Mouse (Mus musculus): Measurements from ENCODE around the gene Nup205. TPM values are rescaled to one million over a fixed set of nuclear protein-coding genes. Genes with fewer than 3 reads are reported as not detected.

Gene Nup205
- polyA plus RNA-seq, 1 experiment from 2014 or later: 40.4 TPM

DNA sequence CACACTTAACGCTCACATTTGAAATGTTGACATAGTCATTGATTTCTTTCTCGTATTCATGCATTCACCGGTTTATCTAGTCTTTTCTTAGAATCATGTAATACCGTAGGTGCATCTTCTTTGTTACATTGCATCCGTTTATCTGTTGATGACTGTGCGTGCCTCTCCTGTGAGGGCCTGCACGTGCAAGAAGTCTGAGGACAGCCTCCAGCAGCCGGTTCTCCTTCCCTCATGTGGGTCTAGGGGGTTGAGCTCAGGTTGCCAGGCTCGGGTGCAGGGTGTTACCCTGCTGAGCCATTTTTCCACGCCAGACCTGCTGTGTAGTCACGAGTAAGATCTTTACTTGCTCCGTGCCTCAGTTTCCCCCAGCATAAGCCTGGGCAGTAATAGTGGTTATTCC lies 77.8 kb downstream of the Nup205 start:
- H3K36me3 ChIP-seq (ENCODE audit: control insufficient read depth, insufficient read depth, low read length): no peaks in the 10 kb centered on the region
- 66% methylated on average over 12 of the region's 12 CpGs for WGBS
- ATAC-seq (ENCODE audit: low read depth): no peak
- H3K27me3 ChIP-seq (ENCODE audit: control insufficient read depth, insufficient read depth, low read depth, low read length): no peaks in the 10 kb centered on the region
- H3K27ac ChIP-seq (ENCODE audit: low read length): no peak overlapping the region
- H3K4me2 ChIP-seq (ENCODE audit: low read depth, low read length): peak overlapping the region; percentile 70; the same call in 1 of the 2 replicates
- H3K9me3 ChIP-seq (ENCODE audit: control insufficient read depth, low read length): no peaks in the 10 kb centered on the region
- peaks cover 35% of the 10 kb centered on the region for H3K4me1 ChIP-seq (replicated peaks; ENCODE audit: control insufficient read depth, insufficient read depth, low read length)
- H3K9ac ChIP-seq (ENCODE audit: low read length): peak overlapping the region; percentile 54; the same call in 1 of the 2 replicates
- H3K4me3 ChIP-seq (ENCODE audit: low read length): no peak overlapping the region

DNA sequence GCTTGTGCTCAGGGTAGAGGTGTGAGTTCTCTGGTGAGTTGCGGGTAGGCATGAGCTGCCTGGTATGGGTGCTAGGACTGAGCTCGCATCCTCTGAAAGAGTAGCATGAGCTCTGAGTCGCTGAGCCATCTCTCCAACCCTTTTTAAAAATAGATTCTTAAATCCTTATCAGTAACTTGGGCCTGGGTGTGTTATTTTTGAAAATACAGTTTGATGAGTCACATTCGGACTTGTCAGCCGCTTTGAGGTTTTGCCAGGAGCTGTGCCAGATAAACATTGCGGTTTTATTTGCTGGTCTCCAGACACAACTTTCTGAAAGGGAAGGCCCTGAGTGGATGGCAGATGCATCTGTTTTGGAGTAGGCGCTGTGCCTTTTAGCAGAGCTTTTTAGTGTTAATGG lies 79.5 kb downstream of the Nup205 start:
- Histone ChIP-seq H3K4me1 (replicated peaks; ENCODE audit: control insufficient read depth, insufficient read depth, low read length) (peaks cover 35% of the 10 kb centered on the region), H3K4me3 (ENCODE audit: low read length) (no peak overlapping the region), H3K9me3 (ENCODE audit: control insufficient read depth, low read length) (no peaks in the 10 kb centered on the region), H3K27me3 (ENCODE audit: control insufficient read depth, insufficient read depth, low read depth, low read length) (no peaks in the 10 kb centered on the region), H3K36me3 (ENCODE audit: control insufficient read depth, insufficient read depth, low read length) (peaks cover 4% of the 10 kb centered on the region; the same call in 1 of the 2 replicates), H3K4me2 (ENCODE audit: low read depth, low read length) (no peak overlapping the region), H3K9ac (ENCODE audit: low read length) (no peak overlapping the region), H3K27ac (ENCODE audit: low read length) (no peak overlapping the region)
- no peak; the same call in 1 of the 2 replicates for ATAC-seq (ENCODE audit: low read depth)
- WGBS: 44% methylated on average over 7 of the region's 7 CpGs

DNA sequence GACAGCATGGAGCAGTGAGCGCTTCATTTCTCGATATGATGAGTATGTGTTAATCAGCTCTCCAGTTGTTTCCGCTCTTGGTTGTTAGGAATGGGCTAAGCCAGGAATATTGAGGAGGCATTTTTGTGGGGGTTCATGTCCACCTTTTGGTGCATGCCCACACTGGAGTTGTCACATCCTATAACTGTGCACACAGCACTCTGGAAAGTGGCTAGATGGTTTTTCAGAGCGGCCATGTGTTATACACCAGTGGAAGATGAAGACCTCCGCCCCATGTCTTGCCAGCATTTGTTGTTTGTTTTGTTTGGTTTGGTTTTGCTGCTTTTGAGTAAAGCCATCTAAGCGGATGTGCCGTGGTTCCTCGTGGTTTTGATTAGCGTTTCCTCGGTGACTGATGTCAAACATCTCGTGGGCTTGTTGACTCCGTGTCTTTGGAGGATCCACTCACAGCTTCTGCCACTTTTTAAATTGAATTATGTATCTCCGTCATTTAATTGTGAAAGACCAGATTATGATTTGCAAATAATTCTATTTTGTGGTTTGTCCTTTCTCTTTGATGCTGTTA lies 80.5 kb downstream of the Nup205 start:
- Histone ChIP-seq H3K36me3 (ENCODE audit: control insufficient read depth, insufficient read depth, low read length) (peaks cover 11% of the 10 kb centered on the region), H3K9me3 (ENCODE audit: control insufficient read depth, low read length) (no peaks in the 10 kb centered on the region), H3K27me3 (ENCODE audit: control insufficient read depth, insufficient read depth, low read depth, low read length) (no peaks in the 10 kb centered on the region), H3K4me3 (ENCODE audit: low read length) (no peak overlapping the region), H3K4me1 (replicated peaks; ENCODE audit: control insufficient read depth, insufficient read depth, low read length) (peaks cover 35% of the 10 kb centered on the region), H3K4me2 (ENCODE audit: low read depth, low read length) (no peak overlapping the region), H3K9ac (ENCODE audit: low read length) (no peak overlapping the region), H3K27ac (ENCODE audit: low read length) (no peak overlapping the region)
- ATAC-seq (ENCODE audit: low read depth): no peak
- 81% methylated on average over 13 of the region's 13 CpGs for WGBS

- no peak overlapping the region for H3K4me2 ChIP-seq (ENCODE audit: low read depth, low read length)
These were observed 81.7 kb downstream of the Nup205 start for GRCm38 (mm10) chr6:35258922-35259321.

GRCm38 (mm10) chr6:35259526-35259925 lies 82.3 kb downstream of the Nup205 start:
- Histone ChIP-seq H3K4me1 (replicated peaks; ENCODE audit: control insufficient read depth, insufficient read depth, low read length) (peaks cover 23% of the 10 kb centered on the region), H3K36me3 (ENCODE audit: control insufficient read depth, insufficient read depth, low read length) (peaks cover 11% of the 10 kb centered on the region), H3K27me3 (ENCODE audit: control insufficient read depth, insufficient read depth, low read depth, low read length) (no peaks in the 10 kb centered on the region), H3K9me3 (ENCODE audit: control insufficient read depth, low read length) (no peaks in the 10 kb centered on the region), H3K4me2 (ENCODE audit: low read depth, low read length) (no peak overlapping the region), H3K4me3 (ENCODE audit: low read length) (no peak overlapping the region), H3K27ac (ENCODE audit: low read length) (no peak overlapping the region), H3K9ac (ENCODE audit: low read length) (no peak overlapping the region)
- 72% methylated on average over 5 of the region's 5 CpGs for WGBS
- no peak for ATAC-seq (ENCODE audit: low read depth)

More at GRCm38 (mm10) chr6:35258922-35259321, 81.7 kb downstream of the Nup205 start:
- Histone ChIP-seq H3K27ac (ENCODE audit: low read length) (no peak overlapping the region), H3K36me3 (ENCODE audit: control insufficient read depth, insufficient read depth, low read length) (peaks cover 11% of the 10 kb centered on the region), H3K4me3 (ENCODE audit: low read length) (no peak overlapping the region), H3K27me3 (ENCODE audit: control insufficient read depth, insufficient read depth, low read depth, low read length) (no peaks in the 10 kb centered on the region), H3K9ac (ENCODE audit: low read length) (no peak overlapping the region), H3K4me1 (replicated peaks; ENCODE audit: control insufficient read depth, insufficient read depth, low read length) (peaks cover 29% of the 10 kb centered on the region), H3K9me3 (ENCODE audit: control insufficient read depth, low read length) (no peaks in the 10 kb centered on the region)
- no peak for ATAC-seq (ENCODE audit: low read depth)
- 88% methylated on average over 2 of the region's 2 CpGs for WGBS

GRCm38 (mm10) chr6:35260531-35260930 lies 83.3 kb downstream of the Nup205 start:
- Histone ChIP-seq H3K4me1 (replicated peaks; ENCODE audit: control insufficient read depth, insufficient read depth, low read length) (peaks cover 15% of the 10 kb centered on the region), H3K27ac (ENCODE audit: low read length) (no peak overlapping the region)

GRCm38 (mm10) chr6:35265580-35266278 lies 88.5 kb downstream of the Nup205 start:
- 78% methylated on average over 15 of the region's 15 CpGs for WGBS
- ATAC-seq (ENCODE audit: low read depth): no peak

More at GRCm38 (mm10) chr6:35260531-35260930, 83.3 kb downstream of the Nup205 start:
- H3K4me2 ChIP-seq (ENCODE audit: low read depth, low read length): no peak overlapping the region
- H3K4me3 ChIP-seq (ENCODE audit: low read length): no peak overlapping the region
- no peaks in the 10 kb centered on the region for H3K9me3 ChIP-seq (ENCODE audit: control insufficient read depth, low read length)
- peaks cover 11% of the 10 kb centered on the region for H3K36me3 ChIP-seq (ENCODE audit: control insufficient read depth, insufficient read depth, low read length)
- ATAC-seq (ENCODE audit: low read depth): no peak
- H3K9ac ChIP-seq (ENCODE audit: low read length): no peak overlapping the region
- 69% methylated on average over 7 of the region's 7 CpGs for WGBS
- H3K27me3 ChIP-seq (ENCODE audit: control insufficient read depth, insufficient read depth, low read depth, low read length): no peaks in the 10 kb centered on the region

DNA sequence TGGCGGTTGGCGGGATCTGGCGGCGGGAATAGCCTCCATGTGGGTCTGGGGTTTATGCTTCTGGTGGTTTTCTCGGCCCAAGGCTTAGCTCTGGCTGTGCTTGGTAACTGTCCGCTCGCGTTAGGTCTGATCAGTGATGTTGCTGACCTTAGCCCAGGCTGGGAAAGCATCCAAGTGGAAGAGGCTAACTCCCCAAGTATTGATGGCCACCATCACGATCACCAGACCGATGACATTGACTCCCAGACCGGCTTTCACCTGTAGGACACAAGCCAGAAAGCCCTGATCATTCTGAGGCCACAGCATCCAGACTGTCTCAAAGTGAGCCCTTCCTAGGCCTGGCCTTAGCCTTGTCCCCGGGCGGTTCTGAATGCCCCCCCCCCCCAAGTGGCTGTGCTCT lies 91.5 kb downstream of the Nup205 start:
- no peak overlapping the region for H3K4me3 ChIP-seq (ENCODE audit: low read length)
- no peaks in the 10 kb centered on the region for H3K36me3 ChIP-seq (ENCODE audit: control insufficient read depth, insufficient read depth, low read length)
- H3K4me1 ChIP-seq (replicated peaks; ENCODE audit: control insufficient read depth, insufficient read depth, low read length): 0 out of 2 replicates have a peak, but pooled peaks cover 2% of the 10 kb centered on the region
- no peak overlapping the region for H3K9ac ChIP-seq (ENCODE audit: low read length)
- H3K27me3 ChIP-seq (ENCODE audit: control insufficient read depth, insufficient read depth, low read depth, low read length): no peaks in the 10 kb centered on the region
- H3K4me2 ChIP-seq (ENCODE audit: low read depth, low read length): no peak overlapping the region
- no peak for ATAC-seq (ENCODE audit: low read depth)
- 95% methylated on average over 13 of the region's 13 CpGs for WGBS
- H3K27ac ChIP-seq (ENCODE audit: low read length): no peak overlapping the region
- H3K9me3 ChIP-seq (ENCODE audit: control insufficient read depth, low read length): no peaks in the 10 kb centered on the region

More at GRCm38 (mm10) chr6:35265580-35266278, 88.5 kb downstream of the Nup205 start:
- no peak overlapping the region for H3K4me2 ChIP-seq (ENCODE audit: low read depth, low read length)
- H3K36me3 ChIP-seq (ENCODE audit: control insufficient read depth, insufficient read depth, low read length): peaks cover 11% of the 10 kb centered on the region
- H3K9ac ChIP-seq (ENCODE audit: low read length): no peak overlapping the region
- H3K4me1 ChIP-seq (replicated peaks; ENCODE audit: control insufficient read depth, insufficient read depth, low read length): no peaks in the 10 kb centered on the region
- no peaks in the 10 kb centered on the region for H3K27me3 ChIP-seq (ENCODE audit: control insufficient read depth, insufficient read depth, low read depth, low read length)
- no peak overlapping the region for H3K4me3 ChIP-seq (ENCODE audit: low read length)
- H3K9me3 ChIP-seq (ENCODE audit: control insufficient read depth, low read length): no peaks in the 10 kb centered on the region
- no peak overlapping the region for H3K27ac ChIP-seq (ENCODE audit: low read length)

GRCm38 (mm10) chr6:35269643-35270042 lies 92.4 kb downstream of the Nup205 start:
- WGBS: 73% methylated on average over 13 of the region's 13 CpGs
- Histone ChIP-seq H3K27ac (ENCODE audit: low read length) (no peak overlapping the region), H3K4me1 (replicated peaks; ENCODE audit: control insufficient read depth, insufficient read depth, low read length) (0 out of 2 replicates have a peak, but pooled peaks cover 2% of the 10 kb centered on the region), H3K4me3 (ENCODE audit: low read length) (no peak overlapping the region), H3K9ac (ENCODE audit: low read length) (no peak overlapping the region), H3K36me3 (ENCODE audit: control insufficient read depth, insufficient read depth, low read length) (no peaks in the 10 kb centered on the region), H3K9me3 (ENCODE audit: control insufficient read depth, low read length) (no peaks in the 10 kb centered on the region), H3K4me2 (ENCODE audit: low read depth, low read length) (no peak overlapping the region), H3K27me3 (ENCODE audit: control insufficient read depth, insufficient read depth, low read depth, low read length) (no peaks in the 10 kb centered on the region)
- ATAC-seq (ENCODE audit: low read depth): no peak
